Mouse (Mus musculus) macrophage (primary cell): ENCODE results near the gene Trpv6. TPM values are rescaled to one million over a fixed set of nuclear protein-coding genes. Genes with fewer than 3 reads are reported as not detected.

Experiments
- H3K27ac ChIP-seq: fragments of 350-480 bp; formaldehyde crosslinking; 2 replicates; pipeline ENCODE4 v1.9.0; 2021
- H3K36me3 ChIP-seq: fragments of 350-480 bp; formaldehyde crosslinking; 2 replicates; pipeline ENCODE4 v1.9.0; 2021; ENCODE audit errors: inconsistent target
- H3K4me3 ChIP-seq: fragments of 350-480 bp; formaldehyde crosslinking; 2 replicates; pipeline ENCODE4 v1.9.0; 2021; ENCODE audit errors: inconsistent target
- H3K79me2 ChIP-seq: fragments of 350-480 bp; formaldehyde crosslinking; 2 replicates; pipeline ENCODE4 v1.9.0; 2021; ENCODE audit errors: inconsistent target
- WGBS: methylation state at CpG from one replicate; pipeline ENCODE4 v1.1.7; 2026; ENCODE audit warnings: inconsistent platforms; ENCODE audit not compliant: missing documents; 5-methylcytosine and 5-hydroxymethylcytosine counted together
- polyA plus RNA-seq: library from polyadenylated mRNA; stranded (reverse); fragments of 250-400 nt; gene quantifications from 3 replicates; pipeline ENCODE4 v1.2.4, GENCODE M21; 2018; ENCODE audit warnings: inconsistent platforms

The Trpv6 gene
- polyA plus RNA-seq, 1 experiment from 2014 or later = not detected

DNA sequence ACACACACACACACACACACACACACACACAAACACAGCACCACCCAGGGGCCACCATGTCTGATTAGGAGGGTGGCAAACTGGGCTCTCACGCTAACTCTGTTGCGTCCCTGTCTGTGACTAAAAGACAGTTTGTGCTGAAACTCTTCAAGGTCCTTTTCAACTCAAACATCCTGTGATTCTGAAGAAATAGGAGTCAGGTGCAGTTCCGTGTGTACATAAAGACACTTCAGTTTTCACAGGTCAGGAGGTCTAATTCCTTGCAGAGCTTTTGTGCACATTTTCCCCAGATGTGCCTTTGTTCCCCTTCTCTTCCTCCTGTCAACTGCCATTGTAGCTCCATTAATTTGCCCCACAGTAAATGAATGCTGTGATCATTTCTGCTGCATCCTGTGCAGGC lies 4.2 kb upstream of the Trpv6 start:
- H3K27ac ChIP-seq = no peak overlapping the region
- H3K79me2 ChIP-seq = no peaks in the 10 kb centered on the region
- no peak overlapping the region for H3K4me3 ChIP-seq
- WGBS = 93% methylated on average over 3 of the region's 3 CpGs
- H3K36me3 ChIP-seq = no peaks in the 10 kb centered on the region

DNA sequence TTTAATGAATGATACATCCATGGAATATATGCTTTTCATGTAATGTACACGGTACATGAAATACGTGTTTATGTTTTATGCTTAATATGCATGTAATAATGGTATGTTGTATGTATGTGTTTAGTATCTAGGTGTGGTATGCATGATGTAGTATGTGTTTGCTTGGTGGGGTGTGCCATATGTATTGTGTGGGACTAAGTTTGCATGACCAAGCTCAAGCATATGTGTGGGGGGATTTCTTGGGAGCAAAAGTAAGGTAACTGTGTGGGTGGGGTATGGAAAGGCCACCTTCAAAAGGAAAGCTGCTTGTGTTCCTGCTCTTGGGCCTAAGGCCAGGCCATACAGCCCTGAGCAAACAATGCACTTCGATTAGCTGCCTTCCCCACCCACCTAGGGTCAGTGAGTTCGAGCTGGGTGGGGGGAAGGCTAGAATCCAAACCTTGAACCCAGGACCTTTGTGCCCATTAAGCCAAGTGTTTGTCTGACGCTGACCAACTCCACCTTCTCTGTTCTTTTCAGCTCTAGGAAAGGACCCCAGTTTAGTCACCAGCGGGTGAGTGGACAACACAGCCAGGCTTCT lies 1.8 kb upstream of the Trpv6 start:
- H3K4me3 ChIP-seq = no peak overlapping the region
- H3K27ac ChIP-seq = no peak overlapping the region
- no peaks in the 10 kb centered on the region for H3K79me2 ChIP-seq
- H3K36me3 ChIP-seq = no peaks in the 10 kb centered on the region
- WGBS = 84% methylated on average over 6 of the region's 6 CpGs

DNA sequence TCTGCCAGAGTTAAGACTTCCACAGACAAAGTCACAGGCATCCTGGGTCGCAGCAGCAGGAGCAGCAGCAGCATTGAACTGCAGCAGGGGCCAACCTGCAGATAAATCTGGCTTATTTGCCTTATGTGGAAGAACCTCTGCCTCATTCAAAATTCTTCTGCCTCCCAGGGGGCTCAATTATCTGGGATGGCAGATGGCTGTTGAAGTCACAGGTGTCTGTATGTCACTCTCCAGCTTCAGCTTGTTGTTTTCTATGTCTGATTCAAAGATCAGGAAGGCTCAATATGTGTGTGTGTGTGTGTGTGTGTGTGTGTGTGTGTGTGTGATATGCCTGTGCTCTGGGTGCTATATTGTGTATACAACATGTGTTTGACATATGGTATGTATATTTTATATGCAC lies 1.2 kb upstream of the Trpv6 start:
- WGBS = 83% methylated on average over 1 of the region's 1 CpGs
- no peaks in the 10 kb centered on the region for H3K36me3 ChIP-seq
- H3K27ac ChIP-seq = no peak overlapping the region
- H3K4me3 ChIP-seq = no peak overlapping the region
- no peaks in the 10 kb centered on the region for H3K79me2 ChIP-seq

DNA sequence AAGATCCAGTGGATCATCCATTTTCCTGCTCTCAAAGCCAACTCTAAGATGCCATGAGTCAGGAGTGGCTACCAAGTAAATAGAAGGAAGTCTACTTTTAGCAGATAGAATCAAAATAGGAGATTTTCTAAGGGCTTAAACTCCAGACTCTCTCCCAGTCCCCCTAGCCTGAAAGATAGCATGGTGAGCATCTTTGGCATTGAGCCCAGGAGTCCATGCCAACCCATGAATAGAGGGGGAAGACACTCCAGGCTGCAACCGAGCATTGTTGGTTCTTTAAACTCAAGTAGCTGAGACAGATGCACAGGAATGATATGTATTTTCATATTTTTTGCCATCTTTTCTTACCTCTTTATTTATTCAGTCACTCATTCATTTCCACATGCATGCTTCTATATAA lies 994 bp downstream of the Trpv6 start:
- H3K27ac ChIP-seq = no peak overlapping the region
- 69% methylated on average over 1 of the region's 1 CpGs for WGBS
- H3K36me3 ChIP-seq = no peaks in the 10 kb centered on the region

DNA sequence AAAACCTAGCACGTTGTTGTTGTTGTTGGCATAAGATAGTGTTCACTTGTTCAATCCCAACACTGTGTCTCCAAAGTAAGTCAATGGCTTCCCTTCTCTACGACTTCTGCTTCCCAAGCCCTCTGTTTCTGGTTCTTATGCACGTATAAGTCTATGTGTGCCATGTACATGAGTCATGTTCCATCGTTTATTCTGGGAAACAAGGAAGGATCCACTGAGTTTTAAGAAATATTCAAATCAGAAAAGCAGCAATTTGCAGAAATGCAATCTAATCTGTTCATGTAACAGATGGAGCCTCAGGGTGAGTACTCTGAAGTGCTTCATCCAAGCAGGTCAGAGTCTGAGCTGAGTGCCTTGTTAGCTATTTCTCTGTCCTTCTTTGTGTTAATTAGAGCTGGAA lies 4.7 kb downstream of the Trpv6 start:
- WGBS = 79% methylated on average over 4 of the region's 4 CpGs

More for the DNA sequence above, 994 bp downstream of the Trpv6 start:
- no peaks in the 10 kb centered on the region for H3K79me2 ChIP-seq
- H3K4me3 ChIP-seq = no peak overlapping the region

DNA sequence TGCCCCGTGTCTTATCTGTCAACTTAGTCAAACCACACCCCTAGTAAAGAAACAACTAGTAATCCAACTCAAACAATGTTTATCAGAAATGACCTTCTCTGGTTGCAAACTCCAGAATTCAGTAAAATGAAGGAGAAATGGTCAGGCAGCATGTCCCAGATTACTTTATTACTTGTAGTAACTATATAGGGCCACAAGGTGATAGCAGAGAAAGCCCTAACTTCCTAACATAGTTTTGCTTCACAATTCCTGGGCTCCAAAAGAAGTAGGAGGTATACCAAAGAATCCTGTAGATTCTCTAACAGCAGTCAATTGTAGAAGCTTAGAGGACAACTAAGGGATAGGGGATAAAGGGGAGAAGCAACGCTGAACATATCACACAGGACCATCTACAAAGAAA lies 5.4 kb downstream of the Trpv6 start:
- Histone ChIP-seq H3K4me3 (no peak overlapping the region), H3K27ac (no peak overlapping the region), H3K79me2 (no peaks in the 10 kb centered on the region), H3K36me3 (no peaks in the 10 kb centered on the region)
- 83% methylated on average over 2 of the region's 2 CpGs for WGBS

More for the DNA sequence above, 4.7 kb downstream of the Trpv6 start:
- H3K4me3 ChIP-seq = no peak overlapping the region
- no peaks in the 10 kb centered on the region for H3K36me3 ChIP-seq
- H3K79me2 ChIP-seq = no peaks in the 10 kb centered on the region
- H3K27ac ChIP-seq = no peak overlapping the region

DNA sequence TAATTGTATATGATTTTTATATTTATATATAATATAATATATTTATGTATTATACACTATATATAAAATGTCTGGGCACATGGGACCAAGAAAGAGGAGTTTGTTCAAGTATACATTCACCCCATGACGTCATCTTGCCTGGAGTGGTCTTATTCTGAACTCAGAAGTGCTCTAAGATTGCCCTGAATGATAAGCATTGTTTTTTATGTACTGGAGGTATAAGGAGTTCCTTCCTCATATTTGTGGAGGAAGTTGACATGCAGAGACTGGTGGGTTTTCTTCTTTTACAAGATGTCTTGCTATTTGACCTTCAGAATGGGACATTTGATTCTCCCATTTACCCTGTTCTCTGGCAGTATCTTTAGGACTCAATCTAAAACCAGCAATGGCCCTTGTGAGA lies 8.0 kb downstream of the Trpv6 start:
- H3K79me2 ChIP-seq = no peaks in the 10 kb centered on the region
- H3K4me3 ChIP-seq = no peak overlapping the region
- no peak overlapping the region for H3K27ac ChIP-seq
- H3K36me3 ChIP-seq = no peaks in the 10 kb centered on the region
- WGBS = 6% methylated on average over 1 of the region's 1 CpGs

DNA sequence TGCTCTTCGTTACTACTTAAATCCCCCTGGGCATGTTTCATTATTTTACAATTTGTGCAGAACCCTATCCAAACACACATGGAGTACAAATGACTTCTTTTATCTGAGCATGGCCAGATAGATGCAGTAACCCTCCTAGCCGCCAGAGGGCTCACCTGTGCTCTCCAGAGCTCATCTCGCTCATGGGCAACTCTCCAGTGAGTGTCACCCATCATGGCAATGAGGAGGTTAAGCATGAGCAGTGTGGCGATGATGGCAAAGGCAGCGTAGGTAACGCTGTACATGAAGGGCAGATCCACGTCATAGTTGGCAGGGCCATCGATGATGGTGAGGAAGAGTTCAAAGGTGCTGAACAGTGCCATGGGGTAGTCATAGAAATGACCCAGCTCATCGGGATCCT lies 13.5 kb downstream of the Trpv6 start:
- Histone ChIP-seq H3K36me3 (no peaks in the 10 kb centered on the region), H3K27ac (no peak overlapping the region), H3K4me3 (no peak overlapping the region), H3K79me2 (no peaks in the 10 kb centered on the region)
- WGBS = 66% methylated on average over 9 of the region's 9 CpGs

DNA sequence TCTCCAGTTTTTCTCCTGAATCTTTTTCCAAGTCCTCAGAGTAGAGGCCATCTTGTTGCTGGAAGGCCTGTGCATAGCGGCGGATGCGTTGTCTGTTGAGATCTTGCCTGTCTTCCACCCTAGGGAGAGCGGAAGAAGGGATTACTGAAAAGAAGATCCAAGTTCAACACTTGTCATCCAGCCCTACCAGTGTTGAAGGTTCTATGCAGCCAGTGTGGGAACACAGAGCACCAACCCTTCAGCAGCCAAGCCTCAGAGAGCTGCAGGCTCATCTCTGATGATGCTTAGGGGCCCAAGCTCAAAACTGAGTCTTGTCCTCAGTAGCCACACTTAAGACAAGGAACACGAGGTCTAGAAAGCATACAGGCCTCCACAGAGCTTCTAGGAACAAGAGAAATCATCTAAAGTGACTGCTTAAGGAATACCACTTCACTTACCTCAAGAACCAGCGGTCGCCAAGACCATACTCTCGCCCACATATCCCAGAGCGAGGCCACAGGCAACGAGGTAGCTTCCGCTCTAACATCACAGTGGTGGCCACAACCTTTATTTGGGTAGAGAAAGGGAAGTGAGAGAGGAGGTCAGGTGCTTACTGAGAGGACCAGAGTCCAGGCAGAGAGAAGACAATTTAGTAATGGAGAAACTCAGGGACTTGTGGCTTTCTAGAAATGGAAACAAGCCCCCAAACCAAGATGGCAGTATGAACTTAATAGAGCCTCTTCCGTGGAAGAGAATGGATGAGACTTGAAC lies 14.8 kb downstream of the Trpv6 start:
- no peak overlapping the region for H3K4me3 ChIP-seq
- H3K27ac ChIP-seq = no peak overlapping the region
- 64% methylated on average over 12 of the region's 12 CpGs for WGBS

DNA sequence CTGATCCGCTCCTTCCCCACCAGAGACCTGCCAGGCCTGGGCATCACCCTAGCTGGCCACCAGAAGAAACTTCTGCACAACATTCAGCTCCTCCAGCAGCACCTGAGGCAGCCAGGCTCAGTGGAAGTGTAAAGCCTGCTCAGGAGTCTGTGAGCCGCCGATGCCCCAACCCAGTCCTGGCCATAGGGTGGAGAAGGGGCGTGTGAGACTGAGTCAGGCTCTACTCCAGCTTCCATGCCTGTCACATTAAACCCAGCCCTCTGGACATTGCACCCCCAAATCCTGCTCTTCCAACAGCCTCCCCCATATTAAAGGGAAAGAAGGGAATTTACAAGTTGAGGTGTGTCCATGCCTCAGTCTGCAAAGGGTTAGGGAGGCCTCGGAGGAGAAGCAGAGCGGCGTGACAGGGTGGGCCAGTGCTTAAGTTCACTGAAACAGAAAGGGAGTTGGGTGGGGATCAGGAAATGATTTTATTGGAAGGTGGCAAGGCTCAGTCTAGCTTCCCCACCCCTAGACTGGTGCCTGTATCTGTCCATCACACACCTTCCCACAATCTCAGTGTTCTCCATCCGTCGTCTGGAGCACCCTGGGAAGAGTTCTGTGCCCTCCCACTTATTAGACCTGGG lies 15.9 kb downstream of the Trpv6 start:
- H3K79me2 ChIP-seq = no peaks in the 10 kb centered on the region
- 96% methylated on average over 9 of the region's 9 CpGs for WGBS
- no peak overlapping the region for H3K4me3 ChIP-seq
- H3K27ac ChIP-seq = no peak overlapping the region
- no peaks in the 10 kb centered on the region for H3K36me3 ChIP-seq

More for the DNA sequence above, 14.8 kb downstream of the Trpv6 start:
- H3K79me2 ChIP-seq = no peaks in the 10 kb centered on the region
- no peaks in the 10 kb centered on the region for H3K36me3 ChIP-seq

DNA sequence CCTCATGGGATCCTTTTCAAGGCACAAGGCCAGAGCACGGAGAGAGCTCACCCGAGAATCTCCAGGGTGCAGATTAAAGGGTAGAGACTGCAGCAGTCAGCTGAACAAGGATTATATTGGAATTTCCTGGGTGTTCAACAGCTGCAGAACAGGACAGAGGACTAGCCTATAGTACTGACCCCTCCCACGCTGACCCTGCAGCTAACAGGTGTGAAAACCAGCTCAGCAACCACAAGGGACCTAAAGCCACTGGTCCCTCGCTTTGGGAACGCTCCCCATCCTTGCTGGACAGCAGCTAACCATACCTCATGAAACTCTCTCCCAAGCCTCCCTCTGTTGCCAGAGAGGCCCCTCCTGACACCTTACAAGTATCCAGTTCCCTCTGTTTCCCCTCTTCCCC lies 28.6 kb downstream of the Trpv6 start:
- no peak overlapping the region for H3K4me3 ChIP-seq
- no peaks in the 10 kb centered on the region for H3K79me2 ChIP-seq
- WGBS = over 99% methylated on average over 5 of the region's 5 CpGs
- H3K36me3 ChIP-seq = no peaks in the 10 kb centered on the region
- H3K27ac ChIP-seq = no peak overlapping the region

DNA sequence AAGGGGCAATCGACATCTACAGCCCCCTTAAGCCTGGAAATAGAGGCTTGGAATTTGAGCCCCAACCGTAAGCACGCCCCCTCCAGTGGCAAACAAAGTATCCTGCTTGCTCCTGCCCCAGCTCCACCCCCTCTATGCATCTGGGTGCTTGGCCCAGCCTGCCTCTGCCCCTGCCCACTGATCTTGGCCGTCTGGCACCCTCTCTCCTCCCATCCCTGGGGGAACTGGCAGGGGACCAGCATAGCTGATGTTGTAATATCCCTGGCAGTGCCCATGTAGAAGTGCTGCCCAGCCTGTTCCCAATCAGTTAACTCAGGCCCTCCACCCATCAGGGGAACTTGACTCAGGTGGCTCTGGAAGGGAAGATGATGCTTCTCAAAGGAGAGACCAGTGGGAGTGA lies 30.0 kb downstream of the Trpv6 start:
- no peak overlapping the region for H3K4me3 ChIP-seq

DNA sequence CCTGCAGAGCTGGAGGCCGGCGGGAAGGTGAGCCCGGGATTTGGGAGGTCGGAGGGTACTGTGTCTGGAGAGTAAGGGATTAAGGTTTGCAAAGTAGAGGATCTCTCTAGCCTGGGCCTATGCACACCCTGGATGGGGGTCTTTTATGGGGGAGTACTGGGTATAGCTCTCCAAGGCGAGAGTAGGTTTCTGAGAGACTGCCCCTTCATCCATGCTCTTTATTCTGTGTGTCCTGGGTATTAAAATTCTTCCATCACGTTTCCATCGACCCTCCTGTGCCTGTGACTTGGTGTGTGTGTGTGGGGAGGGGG lies 30.5 kb downstream of the Trpv6 start:
- Histone ChIP-seq H3K79me2 (no peaks in the 10 kb centered on the region), H3K36me3 (no peaks in the 10 kb centered on the region), H3K27ac (no peak overlapping the region), H3K4me3 (no peak overlapping the region)
- 5% methylated on average over 7 of the region's 7 CpGs for WGBS

More for the DNA sequence above, 30.0 kb downstream of the Trpv6 start:
- H3K27ac ChIP-seq = no peak overlapping the region
- H3K36me3 ChIP-seq = no peaks in the 10 kb centered on the region
- WGBS = 15% methylated on average over 4 of the region's 4 CpGs
- no peaks in the 10 kb centered on the region for H3K79me2 ChIP-seq

DNA sequence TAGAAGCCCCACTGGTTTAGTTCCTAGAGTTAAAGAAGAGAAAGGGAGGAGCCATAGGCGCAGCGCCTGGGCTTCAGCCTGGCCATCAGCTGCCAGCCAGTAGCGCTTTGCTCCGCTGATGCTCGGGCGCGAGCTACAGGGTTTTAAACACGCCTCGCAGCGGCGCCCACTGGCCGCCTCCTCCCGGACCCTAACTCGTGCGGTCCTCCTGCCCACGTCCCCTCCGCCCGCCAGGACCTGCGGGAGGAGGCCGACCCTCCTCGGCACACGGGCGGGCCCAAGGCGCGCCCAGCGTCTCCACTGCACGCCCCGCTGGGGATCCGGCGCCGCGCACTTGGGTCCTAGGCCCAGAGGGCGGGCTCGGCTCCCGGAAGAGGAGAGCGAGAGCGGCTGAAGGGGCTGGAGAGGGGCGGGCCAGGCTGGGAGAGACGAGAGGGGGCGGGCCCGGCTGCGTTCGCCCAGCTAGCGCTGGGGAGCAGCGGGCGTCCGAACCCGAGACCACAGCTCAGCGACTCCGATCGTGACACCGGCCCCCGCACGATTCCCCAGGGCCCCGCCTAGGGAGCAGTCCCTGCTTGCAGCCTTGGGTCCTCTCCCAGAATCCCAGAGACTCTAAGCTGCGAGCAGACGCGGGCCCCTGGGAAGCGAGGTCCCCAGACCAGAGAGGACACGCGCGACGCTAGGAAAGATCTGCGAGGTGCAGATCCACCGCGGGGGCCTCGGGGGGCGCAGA lies 31.0 kb downstream of the Trpv6 start, which contains the start of gene Ephb6:
Ephb6 (plus strand) TSS at position 422 of the 733 bp plus-strand sequence.
- no peaks in the 10 kb centered on the region for H3K36me3 ChIP-seq
- no peaks in the 10 kb centered on the region for H3K79me2 ChIP-seq
- no peak within 1 kb of the TSS for H3K27ac ChIP-seq
- H3K4me3 ChIP-seq = peak within 1 kb of the TSS; percentile 25
- whole genome bisulfite sequencing = under 1% methylated on average over 67 of the region's 68 CpGs
